Mouse (Mus musculus): ENCODE results near the gene Negr1. TPM values are rescaled to one million over a fixed set of nuclear protein-coding genes. Genes with fewer than 3 reads are reported as not detected.

Gene Negr1
- total and polyA plus RNA-seq, 3 experiments = not detected

DNA sequence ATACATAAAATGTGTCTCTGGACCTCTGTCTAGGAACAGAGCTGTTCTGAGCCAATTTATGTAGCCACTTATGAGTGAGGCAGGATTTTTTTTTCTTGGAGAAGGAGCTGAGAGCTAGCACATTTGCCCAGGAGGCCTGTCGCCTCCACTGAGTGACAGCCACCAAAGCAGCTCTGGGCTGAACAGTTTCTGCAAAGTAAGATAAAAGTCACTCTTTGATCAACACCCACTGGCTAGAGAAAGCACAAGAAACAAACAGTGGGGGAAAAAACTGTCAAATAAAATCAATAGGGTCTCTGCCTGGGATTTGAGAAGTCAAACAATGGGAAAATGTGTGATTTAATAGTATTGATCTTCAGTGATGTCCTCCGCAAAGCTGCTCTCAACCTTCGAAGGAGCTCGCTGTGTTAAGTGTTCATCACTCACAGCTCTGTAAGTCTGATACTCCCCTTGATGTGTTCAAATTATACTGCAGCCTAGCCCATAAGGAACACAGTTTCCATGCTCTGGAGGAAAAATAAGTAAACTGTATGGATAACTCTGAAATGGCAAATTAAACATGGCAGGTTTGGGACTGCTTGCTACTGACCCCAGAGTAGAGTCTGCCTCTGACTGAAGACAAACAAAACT, 470.0 kb downstream of the Negr1 start:
- no peaks in the 10 kb centered on the region for H3K36me3 ChIP-seq (replicated peaks in 1 of 2; ENCODE audit: control insufficient read depth in 1 of 2, insufficient read depth in 1 of 2, low read length in 1 of 2)
- dilution Hi-C loops (cut with MboI; ENCODE audit: extremely low pct_ligation_motif_present, extremely low pct_unique_long_range_greater_than_20kb, low sequenced_read_pairs) (no loop called here), in situ Hi-C loops (cut with MboI; ENCODE audit: low pct_ligation_motif_present, low pct_unique_long_range_greater_than_20kb, low sequenced_read_pairs) (no loop called here)
- no peaks in the 10 kb centered on the region for H3K27me3 ChIP-seq (replicated peaks)
- no peak overlapping the region for H3K27ac ChIP-seq (ENCODE audit: insufficient read depth, low read depth)
- TF ChIP-seq RAD21 (IDR thresholded peaks at IDR 0.05; ENCODE audit: low read depth, low read length) = no peak
- no peak for TF ChIP-seq KAT2A (IDR thresholded peaks at IDR 0.05; ENCODE audit: insufficient replicate concordance, low read length)
- no peak for TF ChIP-seq ZKSCAN1 (IDR thresholded peaks at IDR 0.05; ENCODE audit: borderline replicate concordance, low read depth, low read length)
- TF ChIP-seq MAFK (IDR thresholded peaks at IDR 0.05; ENCODE audit: insufficient replicate concordance, low read length) = no peak
- TF ChIP-seq MAZ (IDR thresholded peaks at IDR 0.05; ENCODE audit: low read depth, low read length) = no peak
- no peak for TF ChIP-seq CTCF (conservative IDR thresholded peaks at IDR 0.05 in 1 of 2, IDR thresholded peaks at IDR 0.05 in 1 of 2; ENCODE audit: low read depth in 2 of 2, low read length in 2 of 2)
- no peak for TF ChIP-seq BHLHE40 (IDR thresholded peaks at IDR 0.05; ENCODE audit: low read depth, low read length)
- TF ChIP-seq ZNF384 (IDR thresholded peaks at IDR 0.05; ENCODE audit: low read depth, low read length) = no peak
- no peak for TF ChIP-seq SMC3 (IDR thresholded peaks at IDR 0.05; ENCODE audit: low read depth, low read length)
- no peak for TF ChIP-seq ETS1 (conservative IDR thresholded peaks at IDR 0.05; ENCODE audit: low read depth, low read length)
- no peak for TF ChIP-seq JUN (IDR thresholded peaks at IDR 0.05; ENCODE audit: insufficient read depth, low read depth, low read length)
- TF ChIP-seq MXI1 (IDR thresholded peaks at IDR 0.05; ENCODE audit: low read depth, low read length) = no peak
- no peak for TF ChIP-seq ZMIZ1 (IDR thresholded peaks at IDR 0.05; ENCODE audit: low read depth, low read length)
- TF ChIP-seq POLR2AphosphoS2 (IDR thresholded peaks at IDR 0.05; ENCODE audit: low read depth, low read length) = no peak
- no peak for TF ChIP-seq USF1 (IDR thresholded peaks at IDR 0.05; ENCODE audit: low read depth, low read length)
- TF ChIP-seq MYC (IDR thresholded peaks at IDR 0.05; ENCODE audit: low read depth, low read length) = no peak
- DNase-seq (ENCODE audit: extremely low read depth) = no peak
- no peaks in the 10 kb centered on the region for H3K79me2 ChIP-seq (replicated peaks; ENCODE audit: control insufficient read depth, extremely low read depth, insufficient read depth, poor library complexity, severe bottlenecking)
- no peaks in the 10 kb centered on the region for H3K9me3 ChIP-seq (replicated peaks; ENCODE audit: low read length)
- H3K4me2 ChIP-seq (ENCODE audit: insufficient read depth, low read depth, poor library complexity, severe bottlenecking) = no peak overlapping the region
- no peak overlapping the region for H3K9ac ChIP-seq (ENCODE audit: insufficient read depth, low read depth)
- peaks cover 2 to 3% of the 10 kb centered on the region in 2 experiments; a peak in 2 of 4 replicates for H3K4me1 ChIP-seq (ENCODE audit: control insufficient read depth in 1 of 2, insufficient read depth in 2 of 2)
- no peak overlapping the region for H3K4me3 ChIP-seq (replicated peaks in 1 of 3; ENCODE audit: low read depth in 2 of 3, low read length in 2 of 3, poor library complexity in 1 of 3)

DNA sequence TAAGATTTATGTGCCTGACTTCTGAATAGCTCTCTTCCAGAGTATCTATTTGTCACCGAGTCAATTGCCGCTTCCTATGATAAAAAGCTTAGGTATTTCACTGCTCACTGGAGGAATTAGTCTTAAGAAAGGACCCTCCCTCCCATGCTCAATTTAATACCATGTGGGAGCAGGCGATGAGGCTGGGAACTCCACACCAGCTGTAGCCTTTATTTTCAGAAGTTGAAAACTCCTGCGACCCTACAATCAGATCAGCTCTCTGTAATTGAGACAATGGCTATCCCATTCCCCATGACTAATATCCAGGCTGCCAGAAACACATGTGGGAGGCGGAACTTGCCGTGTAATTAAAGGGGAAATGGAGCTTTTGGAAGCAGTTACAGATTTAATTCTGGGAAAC, 474.4 kb downstream of the Negr1 start:
- no peak for DNase-seq (ENCODE audit: extremely low read depth)
- Histone ChIP-seq H3K4me3 (replicated peaks in 1 of 3; ENCODE audit: low read depth in 2 of 3, low read length in 2 of 3, poor library complexity in 1 of 3) (no peak overlapping the region), H3K36me3 (replicated peaks in 1 of 2; ENCODE audit: control insufficient read depth in 1 of 2, insufficient read depth in 1 of 2, low read length in 1 of 2) (no peaks in the 10 kb centered on the region), H3K9me3 (replicated peaks; ENCODE audit: low read length) (no peaks in the 10 kb centered on the region), H3K79me2 (replicated peaks; ENCODE audit: control insufficient read depth, extremely low read depth, insufficient read depth, poor library complexity, severe bottlenecking) (no peaks in the 10 kb centered on the region), H3K4me1 (ENCODE audit: control insufficient read depth in 1 of 2, insufficient read depth in 2 of 2) (peaks cover 2 to 3% of the 10 kb centered on the region in 2 experiments; a peak in 2 of 4 replicates), H3K27ac (ENCODE audit: insufficient read depth, low read depth) (no peak overlapping the region), H3K4me2 (ENCODE audit: insufficient read depth, low read depth, poor library complexity, severe bottlenecking) (no peak overlapping the region), H3K9ac (ENCODE audit: insufficient read depth, low read depth) (no peak overlapping the region), H3K27me3 (replicated peaks) (no peaks in the 10 kb centered on the region)
- TF ChIP-seq RCOR1 (conservative IDR thresholded peaks at IDR 0.05; ENCODE audit: low read depth, low read length) (no peak), SMC3 (IDR thresholded peaks at IDR 0.05; ENCODE audit: low read depth, low read length) (no peak), MYC (IDR thresholded peaks at IDR 0.05; ENCODE audit: low read depth, low read length) (no peak), ZC3H11A (IDR thresholded peaks at IDR 0.05; ENCODE audit: low read depth, low read length) (no peak), KAT2A (IDR thresholded peaks at IDR 0.05; ENCODE audit: insufficient replicate concordance, low read length) (no peak), UBTF (IDR thresholded peaks at IDR 0.05; ENCODE audit: low read depth, low read length) (no peak), SIN3A (IDR thresholded peaks at IDR 0.05; ENCODE audit: low read length) (no peak), JUND (conservative IDR thresholded peaks at IDR 0.05; ENCODE audit: low read depth, low read length) (no peak), NRF1 (IDR thresholded peaks at IDR 0.05; ENCODE audit: low read depth, low read length) (no peak)
- dilution Hi-C loops (cut with MboI; ENCODE audit: extremely low pct_ligation_motif_present, extremely low pct_unique_long_range_greater_than_20kb, low sequenced_read_pairs) (no loop called here), in situ Hi-C loops (cut with MboI; ENCODE audit: low pct_ligation_motif_present, low pct_unique_long_range_greater_than_20kb, low sequenced_read_pairs) (no loop called here)
